Mouse (Mus musculus) retina, embryonic 14.5 days (tissue): Measurements from ENCODE around the gene Ctdnep1.
"Not testable (repeated sequence)": the region's sequence is repeated elsewhere in the genome, so short reads cannot be mapped to it uniquely, and the experiment has no call there.

Experiments used
- DNase-seq: peaks from one replicate; pipeline ENCODE4 v3.0.0-alpha.2; 2015; ENCODE audit warnings: low spot score

Ctdnep1 gene

GRCm38 (mm10) chr11:69950807-69951459, 30.0 kb upstream of the Ctdnep1 start:
- DNase-seq = peak; percentile 61

GRCm38 (mm10) chr11:69952274-69952673, 28.7 kb upstream of the Ctdnep1 start:
- no peak for DNase-seq

- DNase-seq = no peak
Observed at GRCm38 (mm10) chr11:69953267-69953915, 27.6 kb upstream of the Ctdnep1 start.

GRCm38 (mm10) chr11:69955618-69956017, 25.3 kb upstream of the Ctdnep1 start:
- not testable (repeated sequence) for DNase-seq

DNA sequence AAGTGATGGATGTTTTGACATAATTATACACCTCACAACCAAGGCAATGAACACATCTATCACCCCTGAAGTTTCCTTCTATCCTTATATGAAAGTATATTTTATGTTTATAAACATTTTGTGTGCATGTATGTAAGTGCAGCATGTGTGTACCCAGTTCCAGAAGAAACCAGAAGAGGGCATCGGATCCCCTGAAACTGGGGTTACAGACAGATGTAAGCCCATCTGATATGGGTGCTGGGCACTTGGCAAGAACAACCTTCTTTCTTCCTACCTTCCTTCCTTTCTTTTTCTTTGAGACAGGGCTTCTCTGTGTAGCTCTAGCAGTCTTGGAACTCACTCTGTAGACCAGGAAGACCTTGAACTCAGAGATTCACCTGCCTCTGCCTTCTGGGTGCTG, 24.7 kb upstream of the Ctdnep1 start:
- DNase-seq = no peak

DNA sequence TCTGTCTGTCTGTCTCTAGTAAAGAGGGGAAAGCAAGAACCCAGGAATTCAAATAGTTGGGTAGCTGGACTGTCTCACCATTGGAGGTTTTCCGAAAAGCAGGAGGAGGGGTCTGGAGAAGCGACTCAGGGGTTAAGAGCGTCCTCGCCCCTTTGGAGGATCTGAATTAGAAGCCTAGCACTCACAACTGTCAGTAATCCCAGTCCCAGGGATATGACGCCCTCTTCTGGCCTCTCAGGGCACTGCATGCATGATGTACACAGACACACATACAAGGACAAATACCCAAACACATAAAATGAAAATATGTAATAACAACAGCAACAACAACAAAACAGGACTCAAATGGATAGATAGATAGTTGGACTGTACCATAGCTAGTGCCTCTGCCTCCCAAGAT, 20.3 kb upstream of the Ctdnep1 start:
- DNase-seq = no peak

DNA sequence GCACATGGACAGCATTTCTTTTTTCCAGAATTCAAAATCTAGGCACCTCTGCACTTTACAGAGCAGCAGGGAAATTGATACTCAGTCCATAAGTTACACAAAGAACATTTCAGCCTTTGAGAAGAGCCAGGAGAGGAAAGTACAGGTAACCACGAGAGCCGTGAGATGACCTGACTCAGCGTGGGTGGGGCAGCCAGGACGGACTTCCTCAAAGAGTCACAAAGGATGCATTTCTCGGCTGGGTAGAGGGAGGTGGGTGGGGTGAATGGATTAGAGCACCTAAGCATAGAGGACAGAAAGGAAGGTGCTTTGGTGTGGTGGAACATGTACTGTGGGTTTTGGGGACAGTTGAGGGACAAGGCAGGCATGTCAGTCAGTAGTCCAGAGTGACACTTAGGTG, 19.1 kb upstream of the Ctdnep1 start:
- no peak for DNase-seq

- DNase-seq = no peak
Observed at GRCm38 (mm10) chr11:69964650-69965270, 16.2 kb upstream of the Ctdnep1 start, which contains the start of gene Cldn7. Gene Cldn7 (plus strand): TSS chr11:69964779.

DNA sequence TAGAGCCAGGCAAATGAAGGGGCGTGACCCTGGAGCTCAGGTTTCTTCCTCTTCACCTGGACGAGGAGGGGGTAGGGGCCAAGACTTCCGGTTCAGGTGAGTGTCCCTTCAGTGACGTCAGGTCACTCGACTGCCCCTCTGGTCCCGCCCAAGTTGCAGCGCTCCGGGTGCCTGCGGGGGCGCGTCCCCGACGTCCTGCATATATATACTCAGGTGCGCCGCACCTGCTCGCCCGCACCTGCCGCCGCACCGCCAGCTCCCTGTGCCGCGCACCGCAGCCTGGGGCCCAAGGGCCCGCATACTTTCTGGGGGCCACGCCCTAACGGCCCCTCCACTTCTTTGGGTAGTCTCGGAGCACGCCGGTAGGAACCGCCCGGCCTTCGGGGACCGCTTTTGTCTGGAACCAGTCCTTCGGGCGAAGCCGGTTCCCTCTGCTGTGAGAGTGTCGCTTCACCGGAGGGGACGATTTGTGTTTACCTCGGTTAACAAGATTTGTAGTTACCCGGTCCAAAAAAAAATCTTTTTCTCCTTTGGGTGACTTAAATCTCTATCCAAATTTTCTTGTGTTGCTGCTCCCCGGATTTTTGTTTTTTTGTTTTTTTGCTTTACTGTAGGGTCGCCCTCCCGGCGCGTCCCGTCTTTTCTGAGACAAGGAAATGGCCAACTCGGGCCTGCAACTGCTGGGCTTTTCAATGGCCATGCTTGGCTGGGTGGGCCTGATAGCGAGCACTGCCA, 15.5 kb upstream of the Ctdnep1 start:
- peak; percentile 22 for DNase-seq

- peak; percentile 30 for DNase-seq
Observed at GRCm38 (mm10) chr11:69966006-69966859, 14.7 kb upstream of the Ctdnep1 start.

- no peak for DNase-seq
Observed at GRCm38 (mm10) chr11:69966860-69967517, 14.0 kb upstream of the Ctdnep1 start.

DNA sequence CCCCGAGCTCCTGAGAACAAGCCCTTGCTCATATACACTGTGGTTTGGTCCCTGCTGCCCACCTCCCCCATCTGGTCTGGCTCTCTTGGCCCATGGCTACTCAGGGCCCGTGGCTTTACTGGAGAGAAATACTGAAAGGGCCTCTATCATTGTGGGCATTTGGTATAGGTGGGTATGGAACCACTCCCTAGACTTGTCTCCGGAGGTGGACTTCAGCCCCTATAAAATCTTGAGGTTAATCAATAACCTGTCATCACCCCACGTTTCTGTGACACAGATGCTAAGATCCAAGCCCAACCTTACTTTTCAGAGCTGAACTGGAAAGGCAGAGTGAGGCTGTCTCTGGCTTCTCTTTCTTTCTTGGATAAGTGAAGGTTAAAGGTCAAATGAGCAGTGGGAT, 12.2 kb upstream of the Ctdnep1 start:
- no peak for DNase-seq

GRCm38 (mm10) chr11:69970222-69970621, 10.7 kb upstream of the Ctdnep1 start:
- DNase-seq = no peak

GRCm38 (mm10) chr11:69970775-69971174, 10.2 kb upstream of the Ctdnep1 start:
- no peak for DNase-seq

DNA sequence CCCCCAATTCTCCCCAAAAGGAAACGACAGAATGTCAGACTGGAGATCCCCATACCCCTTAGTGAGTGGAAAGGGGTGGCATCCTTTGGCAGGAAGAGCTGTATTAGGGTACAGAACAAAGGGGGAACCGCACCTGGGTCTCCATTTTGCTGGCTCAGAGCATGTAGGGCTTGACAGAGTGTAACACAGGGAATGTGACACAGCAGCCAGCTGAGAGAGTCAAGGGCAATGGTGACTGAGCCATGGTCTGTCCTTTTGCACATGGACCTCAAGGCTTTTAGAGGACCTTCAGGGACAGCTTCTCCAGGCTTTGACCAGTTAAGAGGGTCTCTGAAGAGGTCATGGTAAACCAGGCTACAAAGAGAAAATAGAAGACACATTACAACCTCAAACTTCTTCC, 6.0 kb upstream of the Ctdnep1 start:
- no peak for DNase-seq

- DNase-seq = no peak
Observed at GRCm38 (mm10) chr11:69976271-69976670, 4.7 kb upstream of the Ctdnep1 start.

- no peak for DNase-seq
Observed at GRCm38 (mm10) chr11:69979827-69980195, 1.1 kb upstream of the Ctdnep1 start.

GRCm38 (mm10) chr11:69980196-69981140, 488 bp upstream of the Ctdnep1 start:
- DNase-seq = peak; percentile 99

DNA sequence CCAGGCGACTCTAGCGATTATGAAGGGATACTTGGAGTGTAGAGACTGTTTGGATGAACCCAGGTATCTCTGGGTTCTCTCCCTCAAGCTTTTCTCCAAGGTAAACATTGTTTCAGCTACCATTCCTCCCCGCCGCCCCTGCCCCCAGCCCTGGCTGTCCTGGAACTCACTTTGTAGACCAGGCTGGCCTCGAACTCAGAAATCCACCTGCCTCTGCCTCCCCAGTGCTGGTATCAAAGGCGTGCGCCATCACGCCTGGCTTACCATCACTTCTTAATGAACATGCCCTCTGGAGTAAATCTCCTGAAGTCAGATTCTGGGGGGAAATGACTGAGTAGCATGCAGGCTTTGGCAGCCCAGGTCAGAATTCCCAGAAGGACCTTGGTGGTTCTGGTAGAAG, 1.3 kb downstream of the Ctdnep1 start, which contains the start of gene Elp5:
Elp5 (minus strand) TSS at position 293 of the 400 bp plus-strand sequence.
- no peak for DNase-seq

- no peak for DNase-seq
Observed at GRCm38 (mm10) chr11:69982877-69983276, 1.9 kb downstream of the Ctdnep1 start.
